Mouse (Mus musculus) heart, postnatal 36 days (tissue): ENCODE measurements around the gene Vmn2r24. TPM values are rescaled to one million over a fixed set of nuclear protein-coding genes. Genes with fewer than 3 reads are reported as not detected.
"Not testable (repeated sequence)": the region's sequence is repeated elsewhere in the genome, so short reads cannot be mapped to it uniquely, and the experiment has no call there.

Experiments used
- DNase-seq, 2 experiments: peaks; one replicate each; pipeline ENCODE4 v3.0.0; 2021 to 2022
- intact Hi-C: fragments of 180-260 bp; cut with DNase I; formaldehyde crosslinking; loops from one replicate; pipeline ENCODE4 v1.15.1; 2025
- total RNA-seq, 2 experiments: library from RNA; stranded (reverse); gene quantifications; 2 replicates each; pipeline ENCODE4 v1.2.3; 2021

Gene Vmn2r24
- not detected for total RNA-seq

DNA sequence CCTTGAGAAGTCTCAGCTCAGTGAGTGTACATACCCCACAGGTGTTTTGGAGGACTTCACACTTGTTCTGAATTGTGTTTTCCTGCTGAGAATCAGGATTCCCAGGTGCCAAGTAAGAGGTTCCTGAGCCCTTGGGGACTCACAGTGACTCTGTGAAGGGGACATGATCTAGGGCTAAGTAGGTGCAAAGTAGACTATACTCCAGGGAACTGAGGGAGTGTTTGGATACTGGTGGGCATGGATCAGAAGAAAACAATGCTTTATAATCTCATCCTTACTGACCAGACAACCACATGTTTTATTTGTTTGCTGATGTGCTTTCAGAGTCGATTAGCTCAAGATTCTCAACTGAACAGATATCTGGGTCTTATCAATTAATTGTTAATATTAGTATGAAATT is at the start of gene Vmn2r24:
Gene Vmn2r24, plus strand, starts transcription at position 301 of the 400 bp plus-strand sequence.
- intact Hi-C loops, result no loop called here
- no peak for DNase-seq

GRCm38 (mm10) chr6:123770031-123770430 is 8.6 kb upstream of the Vmn2r24 start:
- intact Hi-C loops, result no loop called here
- no peak for DNase-seq

- DNase-seq, result no peak
These were observed 6.2 kb downstream of the Vmn2r24 start for GRCm38 (mm10) chr6:123784857-123785256.

GRCm38 (mm10) chr6:123793746-123794145 is 15.1 kb downstream of the Vmn2r24 start:
- no peak for DNase-seq
- intact Hi-C loops, result no loop called here

More at GRCm38 (mm10) chr6:123784857-123785256, 6.2 kb downstream of the Vmn2r24 start:
- intact Hi-C loops, result no loop called here

GRCm38 (mm10) chr6:123810291-123810690 is 31.6 kb downstream of the Vmn2r24 start:
- DNase-seq, intact Hi-C loops: not testable (repeated sequence)

- intact Hi-C loops, result no loop called here
- no peak for DNase-seq
These were observed 41.3 kb downstream of the Vmn2r24 start for GRCm38 (mm10) chr6:123819951-123820350.

- intact Hi-C loops, DNase-seq: not testable (repeated sequence)
These were observed 74.7 kb downstream of the Vmn2r24 start, which contains the start of gene Vmn2r25 for GRCm38 (mm10) chr6:123853363-123853762. Gene Vmn2r25 (minus strand): TSS chr6:123853463.

Other genes with a start within 250 kb of the Vmn2r24 start
- not detected for gene Vmn2r21, start 245.5 kb upstream of the Vmn2r24 start, total RNA-seq
- gene Vmn2r22, start 128.2 kb upstream of the Vmn2r24 start, total RNA-seq, result not detected
- not detected for gene Vmn2r23, start 76.2 kb upstream of the Vmn2r24 start, total RNA-seq
- gene Vmn2r25, start 74.6 kb downstream of the Vmn2r24 start, total RNA-seq, result not detected
- not detected for gene Vmn2r26, start 245.7 kb downstream of the Vmn2r24 start, total RNA-seq